Mouse (Mus musculus): ENCODE measurements around the gene Abca3. TPM values are rescaled to one million over a fixed set of nuclear protein-coding genes. Genes with fewer than 3 reads are reported as not detected.
A peak's percentile ranks its signal among the peaks of the same experiment; 100 is the strongest.
"Not testable (repeated sequence)": the region's sequence is repeated elsewhere in the genome, so short reads cannot be mapped to it uniquely, and the experiment has no call there.

The Abca3 gene
- polyA plus RNA-seq, 1 experiment = 51.7 TPM

DNA sequence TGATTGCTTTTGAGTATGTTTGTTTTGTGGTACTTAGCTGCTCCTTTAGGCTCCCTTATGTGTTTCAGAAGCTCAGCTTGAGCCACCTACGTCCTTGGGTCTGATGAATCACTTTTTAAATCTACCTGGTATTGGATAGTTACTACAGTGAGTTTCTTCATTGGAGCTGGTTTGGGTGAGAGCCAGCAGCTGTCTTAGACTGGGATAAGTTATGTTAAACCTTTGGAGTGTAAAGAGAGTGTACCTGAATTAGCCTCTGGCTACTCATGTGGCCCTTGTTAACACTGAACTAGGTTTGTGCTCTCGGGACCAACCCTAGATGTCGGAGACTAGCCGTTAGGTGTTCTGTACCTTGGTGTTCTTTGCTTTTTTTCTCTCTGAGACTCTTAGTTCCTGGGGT, 71.4 kb downstream of the Abca3 start:
- TF ChIP-seq CTCF (IDR thresholded peaks at IDR 0.05; ENCODE audit: borderline replicate concordance, extremely low read depth, insufficient read depth, insufficient read length) = no peak
- no peak for TF ChIP-seq POLR2A (IDR thresholded peaks at IDR 0.05; ENCODE audit: borderline replicate concordance, extremely low read depth, insufficient read depth, insufficient read length, poor library complexity, severe bottlenecking)
- DNase-seq (ENCODE audit: low read depth) = no peak

GRCm38 (mm10) chr17:24424489-24424888, 72.7 kb downstream of the Abca3 start:
- TF ChIP-seq POLR2A (IDR thresholded peaks at IDR 0.05; ENCODE audit: borderline replicate concordance, extremely low read depth, insufficient read depth, insufficient read length, poor library complexity, severe bottlenecking) = no peak
- no peak for TF ChIP-seq CTCF (IDR thresholded peaks at IDR 0.05; ENCODE audit: borderline replicate concordance, extremely low read depth, insufficient read depth, insufficient read length)
- DNase-seq (ENCODE audit: low read depth) = no peak

GRCm38 (mm10) chr17:24425326-24425725, 73.6 kb downstream of the Abca3 start:
- DNase-seq (ENCODE audit: low read depth) = not testable (repeated sequence)

DNA sequence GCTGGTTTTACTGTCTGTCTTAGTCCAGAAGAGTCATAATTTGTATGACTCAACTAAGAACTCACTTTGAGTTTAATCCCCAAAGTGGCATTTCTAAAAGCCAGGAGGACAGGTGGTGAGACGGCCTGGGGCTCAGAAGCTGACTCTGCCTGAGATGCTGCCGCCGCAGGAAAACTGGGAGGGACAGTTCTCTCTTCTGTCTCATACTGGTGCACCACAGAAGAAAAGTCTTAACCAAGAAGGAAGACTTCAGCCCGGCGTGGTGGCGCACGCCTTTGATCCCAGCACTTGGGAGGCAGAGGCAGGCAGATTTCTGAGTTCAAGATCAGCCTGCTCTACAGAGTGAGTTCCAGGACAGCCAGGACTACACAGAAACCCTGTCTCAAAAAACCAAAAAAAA, 74.2 kb downstream of the Abca3 start:
- no peak for DNase-seq (ENCODE audit: low read depth)
- TF ChIP-seq CTCF (IDR thresholded peaks at IDR 0.05; ENCODE audit: borderline replicate concordance, extremely low read depth, insufficient read depth, insufficient read length) (no peak), POLR2A (IDR thresholded peaks at IDR 0.05; ENCODE audit: borderline replicate concordance, extremely low read depth, insufficient read depth, insufficient read length, poor library complexity, severe bottlenecking) (no peak)

GRCm38 (mm10) chr17:24426471-24427169, 74.9 kb downstream of the Abca3 start, which contains the start of gene Eci1:
Gene Eci1 (plus strand): TSS chr17:24426641.
- no peak for TF ChIP-seq CTCF (IDR thresholded peaks at IDR 0.05; ENCODE audit: borderline replicate concordance, extremely low read depth, insufficient read depth, insufficient read length)
- peak; percentile 73 for TF ChIP-seq POLR2A (IDR thresholded peaks at IDR 0.05; ENCODE audit: borderline replicate concordance, extremely low read depth, insufficient read depth, insufficient read length, poor library complexity, severe bottlenecking)

DNA sequence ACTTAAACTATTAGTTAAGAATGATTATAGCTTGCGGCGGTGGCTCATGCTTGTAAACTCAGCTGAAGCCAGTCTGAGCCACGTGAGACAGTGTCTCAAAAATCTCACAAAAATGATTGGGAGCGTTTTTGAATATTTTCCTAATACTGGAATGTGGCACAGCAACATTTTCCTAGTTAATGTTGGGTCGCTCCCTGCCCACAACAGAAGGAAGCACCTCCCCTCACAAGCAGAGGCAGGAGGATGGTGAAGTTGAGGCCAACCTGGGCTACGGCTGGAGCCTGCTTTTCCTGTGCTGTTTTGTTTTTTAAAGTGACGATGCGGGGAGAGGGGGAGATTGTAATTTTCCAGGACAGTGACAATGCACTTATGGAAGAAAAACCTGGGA, 75.4 kb downstream of the Abca3 start:
- TF ChIP-seq CTCF (IDR thresholded peaks at IDR 0.05; ENCODE audit: borderline replicate concordance, extremely low read depth, insufficient read depth, insufficient read length) = no peak
- TF ChIP-seq POLR2A (IDR thresholded peaks at IDR 0.05; ENCODE audit: borderline replicate concordance, extremely low read depth, insufficient read depth, insufficient read length, poor library complexity, severe bottlenecking) = no peak

More at GRCm38 (mm10) chr17:24426471-24427169, 74.9 kb downstream of the Abca3 start, which contains the start of gene Eci1:
- DNase-seq (ENCODE audit: low read depth) = peak; percentile 97

GRCm38 (mm10) chr17:24429201-24429983, 77.6 kb downstream of the Abca3 start:
- TF ChIP-seq CTCF (IDR thresholded peaks at IDR 0.05; ENCODE audit: borderline replicate concordance, extremely low read depth, insufficient read depth, insufficient read length) (no peak), POLR2A (IDR thresholded peaks at IDR 0.05; ENCODE audit: borderline replicate concordance, extremely low read depth, insufficient read depth, insufficient read length, poor library complexity, severe bottlenecking) (no peak)
- no peak for DNase-seq (ENCODE audit: low read depth)

More for the DNA sequence above, 75.4 kb downstream of the Abca3 start:
- peak; percentile 32 for DNase-seq (ENCODE audit: low read depth)

- peak; percentile 53 for DNase-seq (ENCODE audit: low read depth)
- no peak for TF ChIP-seq POLR2A (IDR thresholded peaks at IDR 0.05; ENCODE audit: borderline replicate concordance, extremely low read depth, insufficient read depth, insufficient read length, poor library complexity, severe bottlenecking)
- peak; percentile 67 for TF ChIP-seq CTCF (IDR thresholded peaks at IDR 0.05; ENCODE audit: borderline replicate concordance, extremely low read depth, insufficient read depth, insufficient read length)
Observed at GRCm38 (mm10) chr17:24437016-24437415, 85.3 kb downstream of the Abca3 start.

DNA sequence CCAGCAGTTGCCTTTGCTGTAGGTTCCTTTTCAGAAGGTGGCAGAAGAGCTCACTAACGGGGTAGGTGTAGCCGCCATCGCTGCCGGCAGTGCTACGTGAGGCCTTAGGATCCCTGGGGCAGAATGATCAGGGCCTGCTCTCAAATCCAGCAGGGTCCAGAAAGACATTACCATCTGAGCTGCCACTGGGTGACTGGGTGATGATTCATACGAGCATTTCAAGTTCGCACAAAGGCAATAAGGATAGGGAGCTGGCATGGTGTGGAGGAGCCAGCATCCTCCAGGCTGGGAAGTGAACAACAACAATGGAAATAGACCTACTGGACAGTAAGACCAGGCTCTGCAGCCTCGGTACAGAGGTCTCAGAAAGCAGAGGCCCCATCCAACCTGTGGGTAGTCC, 88.6 kb downstream of the Abca3 start:
- TF ChIP-seq POLR2A (IDR thresholded peaks at IDR 0.05; ENCODE audit: borderline replicate concordance, extremely low read depth, insufficient read depth, insufficient read length, poor library complexity, severe bottlenecking) (no peak), CTCF (IDR thresholded peaks at IDR 0.05; ENCODE audit: borderline replicate concordance, extremely low read depth, insufficient read depth, insufficient read length) (no peak)
- no peak for DNase-seq (ENCODE audit: low read depth)

DNA sequence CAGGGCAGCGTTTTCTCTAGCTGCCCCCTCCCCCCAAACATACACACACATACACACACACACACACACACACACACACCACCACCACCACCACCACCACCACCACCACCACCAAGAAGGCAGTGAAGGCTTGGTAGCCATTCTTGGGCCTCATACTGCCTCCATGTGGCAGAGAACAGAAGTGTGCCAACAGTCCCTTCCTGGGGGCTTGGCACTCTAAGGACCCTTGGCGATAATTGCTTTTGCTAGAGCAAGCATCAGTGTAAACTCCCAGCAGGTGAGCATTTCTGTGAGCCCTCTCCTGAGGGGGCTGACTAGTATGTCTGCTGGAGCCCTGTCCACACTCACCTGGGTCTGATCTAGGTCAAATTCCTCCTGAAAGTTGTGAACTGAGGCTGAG, 89.4 kb downstream of the Abca3 start:
- DNase-seq (ENCODE audit: low read depth) = no peak

DNA sequence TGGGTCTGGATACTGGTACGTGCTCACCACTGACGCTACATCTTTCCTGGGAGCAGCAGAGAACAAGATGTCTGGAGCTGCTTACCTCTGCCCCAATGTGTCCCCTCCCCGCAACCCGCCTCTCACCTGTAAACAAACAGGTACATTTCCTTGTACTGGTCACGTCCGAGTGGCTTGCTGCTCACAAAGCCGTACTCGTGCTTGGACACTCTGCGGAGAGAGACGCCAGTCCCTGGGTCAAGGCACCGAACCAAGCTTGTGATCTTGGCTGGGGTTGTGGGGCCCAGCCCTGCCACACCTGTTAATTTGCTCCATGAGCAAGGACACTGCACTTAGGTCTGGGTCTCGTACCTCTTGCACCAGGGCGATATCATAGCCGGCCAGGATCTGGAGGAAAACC, 90.4 kb downstream of the Abca3 start:
- no peak for TF ChIP-seq CTCF (IDR thresholded peaks at IDR 0.05; ENCODE audit: borderline replicate concordance, extremely low read depth, insufficient read depth, insufficient read length)
- no peak for TF ChIP-seq POLR2A (IDR thresholded peaks at IDR 0.05; ENCODE audit: borderline replicate concordance, extremely low read depth, insufficient read depth, insufficient read length, poor library complexity, severe bottlenecking)
- no peak for DNase-seq (ENCODE audit: low read depth)

More for the DNA sequence above, 89.4 kb downstream of the Abca3 start:
- peak; percentile 50; the same call in 1 of the 2 replicates for TF ChIP-seq CTCF (IDR thresholded peaks at IDR 0.05; ENCODE audit: borderline replicate concordance, extremely low read depth, insufficient read depth, insufficient read length)
- no peak for TF ChIP-seq POLR2A (IDR thresholded peaks at IDR 0.05; ENCODE audit: borderline replicate concordance, extremely low read depth, insufficient read depth, insufficient read length, poor library complexity, severe bottlenecking)
